Mouse (Mus musculus) limb, embryonic 14.5 days (tissue): ENCODE data around the gene Lrrc42. TPM values are rescaled to one million over a fixed set of nuclear protein-coding genes. Genes with fewer than 3 reads are reported as not detected.

ENCODE experiments used
- ATAC-seq: fragments of 200-750 bp; cut with Nextera tagmentation; 2 replicates; pipeline ENCODE4 v1.8.0; 2017; ENCODE audit warnings: low read depth, moderate number of reproducible peaks, moderate TSS enrichment; ENCODE audit not compliant: low FRiP score
- DNase-seq: peaks from one replicate; pipeline ENCODE4 v3.0.0-alpha.2; 2015; ENCODE audit warnings: low spot score
- H3K27ac ChIP-seq: fragments of 300-500 bp; sonication (generic); replicated peaks from 2 replicates; pipeline ENCODE4 v1.5.1; 2014; ENCODE audit warnings: low read depth, mild to moderate bottlenecking, low read length, moderate library complexity, mixed read lengths
- H3K27me3 ChIP-seq: fragments of 300-500 bp; sonication (generic); 2 replicates; pipeline ENCODE4 v1.6.1; 2014; ENCODE audit warnings: low read length, mixed read lengths; ENCODE audit not compliant: control insufficient read depth, insufficient read depth
- H3K36me3 ChIP-seq: fragments of 300-500 bp; sonication (generic); 2 replicates; pipeline ENCODE4 v1.6.1; 2014; ENCODE audit warnings: mild to moderate bottlenecking, low read length, moderate library complexity, mixed read lengths; ENCODE audit not compliant: control insufficient read depth, insufficient read depth
- H3K4me1 ChIP-seq: fragments of 300-500 bp; sonication (generic); 2 replicates; pipeline ENCODE4 v1.6.1; 2014; ENCODE audit warnings: antibody characterized with exemption, low read length, mixed read lengths; ENCODE audit not compliant: control insufficient read depth, insufficient read depth
- H3K4me2 ChIP-seq: fragments of 300-500 bp; sonication (generic); replicated peaks from 2 replicates; pipeline ENCODE4 v1.6.1; 2014; ENCODE audit warnings: low read depth, mild to moderate bottlenecking, low read length, moderate library complexity; ENCODE audit not compliant: severe bottlenecking
- H3K4me3 ChIP-seq: fragments of 300-500 bp; sonication (generic); replicated peaks from 2 replicates; pipeline ENCODE4 v1.5.1; 2014; ENCODE audit warnings: low read length
- H3K9ac ChIP-seq: fragments of 300-500 bp; sonication (generic); 2 replicates; pipeline ENCODE4 v1.6.1; 2014; ENCODE audit warnings: mild to moderate bottlenecking, low read depth, low read length, moderate library complexity; ENCODE audit not compliant: severe bottlenecking
- H3K9me3 ChIP-seq: fragments of 300-500 bp; sonication (generic); 2 replicates; pipeline ENCODE4 v1.6.1; 2016; ENCODE audit warnings: low read length; ENCODE audit not compliant: control insufficient read depth
- POLR2A ChIP-seq: fragments of 200-500 bp; IDR thresholded peaks from 2 replicates; pipeline ENCODE4 v1.8.0; 2012; ENCODE audit warnings: inconsistent platforms, mild to moderate bottlenecking, moderate library complexity, borderline replicate concordance; ENCODE audit not compliant: insufficient read depth, insufficient read length; ENCODE audit errors: extremely low read depth
- WGBS: fragments of 180-500 bp; shearing (Covaris S2); extraction: QIAGEN DNeasy Blood & Tissue Kit; methylation state at CpG from one replicate; pipeline ENCODE4 v1.1.7; 2014; 5-methylcytosine and 5-hydroxymethylcytosine counted together
- polyA plus RNA-seq, 2 experiments: library from polyadenylated mRNA; depleted of rRNA in 1 of 2; stranded (reverse) in 1 of 2; unstranded in 1 of 2; fragments of >200 nt; fragmentation: Nextera tagmentation in 1 of 2; extraction: Ambion mirVana in 1 of 2; gene quantifications; 2 replicates each; pipeline versions ENCODE4 v1.2.1 to v1.2.3; 2012 to 2014

The Lrrc42 gene
- polyA plus RNA-seq, 2 experiments = 52.2 to 82.4 TPM

DNA sequence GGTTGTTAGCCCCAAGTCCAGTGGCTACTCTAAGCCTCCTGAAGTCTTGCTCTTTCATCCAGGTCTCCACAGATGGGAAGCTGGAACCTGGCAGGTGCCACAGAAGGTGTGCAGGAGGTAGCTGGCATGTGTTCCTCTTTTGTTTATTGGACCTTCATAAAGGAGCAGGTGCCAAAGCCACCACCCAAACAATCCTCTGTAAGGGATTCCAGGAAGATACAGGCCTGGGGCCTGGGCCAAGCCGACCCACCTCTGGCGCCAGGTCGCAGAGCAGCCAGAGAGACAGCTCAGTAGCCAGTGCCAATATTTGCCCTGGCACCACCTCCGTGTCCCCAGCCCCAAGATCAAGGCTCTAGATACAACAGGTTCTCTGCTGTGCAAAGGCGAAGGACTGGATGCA lies 31.8 kb downstream of the Lrrc42 start:
- Histone ChIP-seq H3K27me3 (no peaks in the 10 kb centered on the region), H3K36me3 (no peaks in the 10 kb centered on the region), H3K27ac (no peak overlapping the region), H3K4me1 (no peaks in the 10 kb centered on the region), H3K4me3 (no peak overlapping the region), H3K9me3 (no peaks in the 10 kb centered on the region), H3K4me2 (no peak overlapping the region), H3K9ac (no peak overlapping the region)
- no peak for DNase-seq
- ATAC-seq = no peak
- 88% methylated on average over 5 of the region's 5 CpGs for WGBS
- TF ChIP-seq POLR2A = no peak

DNA sequence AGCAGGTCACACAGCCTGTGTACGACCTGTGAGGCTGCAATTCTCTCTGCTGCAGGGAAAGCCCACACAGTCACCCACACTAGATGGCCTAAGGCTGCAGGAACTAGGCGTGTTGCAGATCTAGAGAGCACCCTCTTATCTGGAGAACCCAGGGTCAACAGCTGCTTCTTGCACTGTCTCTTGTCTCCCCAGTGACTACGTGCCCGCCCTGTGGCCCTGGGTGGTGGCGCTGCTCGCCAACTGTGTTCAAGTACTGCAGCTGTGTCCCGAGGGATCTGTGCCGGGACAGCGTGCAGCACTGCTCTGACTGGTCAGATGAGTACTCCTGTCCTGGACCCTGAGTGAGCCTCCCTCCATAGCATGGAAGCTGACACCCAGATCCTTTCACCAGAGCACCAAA lies 35.8 kb downstream of the Lrrc42 start:
- H3K27me3 ChIP-seq = no peaks in the 10 kb centered on the region
- DNase-seq (no peak), ATAC-seq (no peak)
- TF ChIP-seq POLR2A = no peak
- H3K4me1 ChIP-seq = no peaks in the 10 kb centered on the region; the same call in 1 of the 2 replicates
- no peak overlapping the region for H3K4me3 ChIP-seq
- no peak overlapping the region for H3K27ac ChIP-seq
- no peak overlapping the region for H3K4me2 ChIP-seq
- H3K36me3 ChIP-seq = no peaks in the 10 kb centered on the region
- no peaks in the 10 kb centered on the region for H3K9me3 ChIP-seq
- no peak overlapping the region for H3K9ac ChIP-seq
- WGBS = 83% methylated on average over 9 of the region's 9 CpGs

DNA sequence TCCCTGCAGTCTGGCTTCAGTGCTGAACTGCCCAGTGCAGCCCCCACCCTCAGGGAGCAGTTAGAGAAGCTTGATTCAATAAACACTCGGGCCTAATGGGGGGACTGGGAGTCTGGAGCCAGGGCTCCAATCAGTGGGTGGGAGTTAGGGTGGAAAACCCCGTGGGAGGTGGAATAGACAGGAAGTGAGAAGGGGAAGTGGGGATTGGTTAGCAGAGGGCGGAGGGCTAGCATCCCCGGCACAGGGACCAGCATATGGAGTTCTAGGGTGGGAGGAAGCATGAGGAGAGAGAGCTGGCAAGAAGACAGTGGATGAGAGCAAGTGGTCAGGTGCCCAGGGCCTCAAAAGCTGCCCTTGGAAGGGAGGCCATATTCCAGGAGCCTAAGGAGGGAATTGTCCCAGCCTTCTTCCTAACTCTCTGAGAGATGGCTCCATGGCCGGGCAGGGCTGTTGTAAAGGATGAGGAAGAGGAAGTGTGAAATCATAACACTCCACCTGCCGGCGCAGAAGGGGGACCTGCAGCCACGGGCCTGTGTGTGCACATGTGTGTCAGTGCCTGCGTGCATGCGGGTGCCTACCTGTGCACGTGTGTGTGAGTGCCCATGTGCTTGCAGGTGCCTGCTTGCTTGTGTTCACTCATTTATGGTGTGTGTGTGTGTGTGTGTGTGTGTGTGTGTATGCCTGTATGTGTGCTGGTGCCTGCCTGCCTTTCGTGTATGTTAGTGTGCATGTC lies 39.9 kb downstream of the Lrrc42 start:
- 60% methylated on average over 11 of the region's 12 CpGs for WGBS
- Histone ChIP-seq H3K36me3 (peaks cover 2% of the 10 kb centered on the region; the same call in 1 of the 2 replicates), H3K27me3 (no peaks in the 10 kb centered on the region), H3K4me2 (no peak overlapping the region), H3K4me1 (no peaks in the 10 kb centered on the region; the same call in 1 of the 2 replicates), H3K9ac (no peak overlapping the region), H3K27ac (no peak overlapping the region), H3K9me3 (no peaks in the 10 kb centered on the region), H3K4me3 (no peak overlapping the region)
- no peak for TF ChIP-seq POLR2A
- no peak for DNase-seq
- no peak for ATAC-seq

DNA sequence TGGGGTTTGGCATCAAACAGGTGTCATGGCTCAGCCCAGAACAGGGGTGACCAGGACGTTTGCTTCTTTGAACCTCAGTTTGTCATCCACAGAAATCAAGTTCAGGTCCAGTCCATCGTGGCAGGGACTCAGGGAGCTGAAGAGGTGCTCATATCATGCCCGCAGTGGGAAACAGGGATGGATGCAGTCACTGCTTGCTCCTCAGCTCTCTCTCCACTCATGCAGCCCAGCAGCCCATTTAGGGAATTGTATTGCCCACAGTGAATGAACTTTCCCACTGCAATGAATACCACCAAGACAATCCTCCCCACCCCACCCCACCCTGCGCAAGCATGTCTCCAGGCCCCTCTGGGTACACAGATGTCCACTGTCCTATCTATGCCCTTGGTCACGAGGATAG lies 41.4 kb downstream of the Lrrc42 start:
- Histone ChIP-seq H3K27me3 (no peaks in the 10 kb centered on the region), H3K36me3 (peaks cover 11% of the 10 kb centered on the region; the same call in 1 of the 2 replicates), H3K4me2 (no peak overlapping the region), H3K9me3 (no peaks in the 10 kb centered on the region), H3K4me1 (no peaks in the 10 kb centered on the region; the same call in 1 of the 2 replicates), H3K27ac (no peak overlapping the region), H3K9ac (no peak overlapping the region), H3K4me3 (no peak overlapping the region)
- 81% methylated on average over 5 of the region's 5 CpGs for WGBS
- TF ChIP-seq POLR2A = no peak
- DNase-seq (no peak), ATAC-seq (no peak)

DNA sequence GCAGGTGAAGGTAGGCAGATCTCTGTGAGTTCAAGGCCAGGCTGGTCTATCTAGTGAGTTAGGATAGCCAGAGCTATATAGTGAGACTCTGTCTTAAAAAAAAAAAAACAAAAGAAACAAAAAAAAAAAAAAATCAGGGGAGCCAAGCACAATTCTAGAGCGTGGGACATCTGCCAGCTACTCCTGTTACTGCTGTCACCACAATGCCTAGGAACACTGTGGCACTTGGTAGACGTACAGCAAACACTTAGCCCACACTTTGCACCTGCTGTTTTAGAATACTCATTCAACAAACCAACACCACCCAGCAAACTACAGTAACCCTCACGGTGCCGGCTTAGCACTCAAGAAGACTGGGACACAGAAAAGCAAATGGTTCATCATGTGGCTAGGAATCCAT lies 41.9 kb downstream of the Lrrc42 start:
- TF ChIP-seq POLR2A = no peak
- H3K9ac ChIP-seq = no peak overlapping the region
- no peaks in the 10 kb centered on the region for H3K27me3 ChIP-seq
- no peak overlapping the region for H3K4me3 ChIP-seq
- no peak overlapping the region for H3K27ac ChIP-seq
- no peak for DNase-seq
- no peaks in the 10 kb centered on the region for H3K9me3 ChIP-seq
- H3K36me3 ChIP-seq = peaks cover 11% of the 10 kb centered on the region; the same call in 1 of the 2 replicates
- ATAC-seq = no peak
- H3K4me2 ChIP-seq = no peak overlapping the region
- no peaks in the 10 kb centered on the region; the same call in 1 of the 2 replicates for H3K4me1 ChIP-seq
- WGBS = 81% methylated on average over 4 of the region's 4 CpGs
